Mouse (Mus musculus) kidney, adult 2 months (tissue): ENCODE measurements around the gene Zc2hc1c.
"Not testable (repeated sequence)": the region's sequence is repeated elsewhere in the genome, so short reads cannot be mapped to it uniquely, and the experiment has no call there.

Source experiments
- CTCF ChIP-seq: fragments of 200-500 bp; conservative IDR thresholded peaks from 2 replicates; pipeline ENCODE4 v1.5.1; 2011; ENCODE audit warnings: low read depth, mild to moderate bottlenecking, control low read depth, low read length, moderate library complexity, mixed read lengths; ENCODE audit not compliant: insufficient read depth, insufficient read length
- POLR2A ChIP-seq: fragments of 200-500 bp; IDR thresholded peaks from one replicate; pipeline ENCODE4 v1.6.1; 2011; ENCODE audit warnings: low read depth, low read length, control low read depth

DNA sequence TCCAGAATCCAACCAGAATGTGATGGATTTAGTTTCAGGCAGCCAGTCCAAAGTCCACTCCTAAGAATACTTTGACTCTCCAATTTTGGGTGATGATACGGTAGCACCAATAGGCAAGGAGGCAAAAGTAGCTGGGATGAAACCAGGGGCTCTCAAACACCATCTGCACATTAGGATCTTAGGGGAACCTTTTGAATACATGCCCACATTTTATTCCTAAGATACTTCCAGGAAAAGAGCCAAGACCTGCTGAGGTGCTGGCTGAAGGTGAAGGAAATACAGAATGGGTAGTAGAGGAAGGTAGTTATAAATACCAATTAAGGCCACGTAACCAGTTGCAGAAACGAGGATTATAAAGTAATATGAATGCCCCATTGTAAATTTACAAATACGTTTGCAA, 6.6 kb upstream of the Zc2hc1c start:
- not testable (repeated sequence) for TF ChIP-seq CTCF, POLR2A
